Mouse (Mus musculus): ENCODE results near the gene Mrto4. TPM values are rescaled to one million over a fixed set of nuclear protein-coding genes. Genes with fewer than 3 reads are reported as not detected.
A peak's percentile ranks its signal among the peaks of the same experiment; 100 is the strongest.

The Mrto4 gene
- total RNA-seq, 2 experiments from 2014 or later, result 32.4 to 33.0 TPM

DNA sequence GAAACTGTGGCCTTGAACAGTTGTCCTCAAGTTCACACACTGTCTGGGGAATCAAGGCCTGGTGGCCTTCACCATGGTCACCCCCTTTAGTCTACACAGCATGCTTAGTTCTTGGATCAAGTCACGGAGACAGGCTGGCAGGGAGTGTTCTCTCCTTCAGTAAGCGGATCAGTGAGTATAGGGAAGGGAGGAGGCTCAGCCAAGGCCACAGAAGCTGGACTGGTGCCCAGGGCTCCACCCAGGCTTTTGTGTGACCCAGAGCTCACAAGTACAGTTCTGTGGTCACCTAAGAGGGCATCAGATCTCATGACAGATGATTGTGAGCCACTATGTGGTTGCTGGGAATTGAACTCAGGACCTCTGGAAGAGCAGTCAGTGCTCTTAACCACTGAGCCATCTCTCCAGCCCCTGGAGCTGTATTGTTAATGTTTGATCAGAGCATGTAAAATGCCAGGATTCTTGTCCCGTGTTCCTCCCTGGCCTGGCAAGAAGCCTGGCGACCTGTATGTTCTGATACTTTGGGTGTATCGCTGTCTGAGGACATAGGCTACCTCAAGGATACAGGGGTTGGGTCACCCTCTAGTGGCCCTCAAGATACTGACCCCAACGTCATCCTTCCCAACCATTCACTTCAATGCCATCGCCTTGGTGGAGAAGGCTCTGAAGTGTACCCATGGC is 10.7 kb downstream of the Mrto4 start:
- intact Hi-C loops (cut with DNase I), result no loop called here
- no peak for DNase-seq

DNA sequence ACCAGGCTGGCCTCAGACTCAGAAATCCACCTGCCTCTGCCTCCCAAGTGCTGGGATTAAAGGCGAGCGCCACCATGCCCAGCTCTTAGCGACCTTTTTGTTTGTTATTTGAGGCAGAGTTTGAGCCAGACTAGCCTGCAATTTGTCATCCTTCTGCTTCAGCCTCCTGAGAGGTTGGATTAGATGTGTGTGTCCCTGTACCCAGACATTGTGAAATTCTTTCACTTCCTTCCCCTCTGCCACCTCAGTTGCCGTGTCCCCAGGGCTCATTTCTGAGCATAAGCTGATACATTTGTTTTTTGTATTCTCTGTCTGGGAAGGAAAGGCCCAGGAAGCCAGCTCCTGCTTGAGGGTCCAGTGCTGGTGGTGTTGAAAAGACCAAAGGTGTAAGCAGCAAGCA is 11.5 kb downstream of the Mrto4 start:
- intact Hi-C loops (cut with DNase I), result no loop called here

GRCm38 (mm10) chr4:139338145-139338544 is 14.2 kb downstream of the Mrto4 start:
- no peak for DNase-seq
- intact Hi-C loops (cut with DNase I), result loop anchor here (5.0 kb wide), 1 partner anchor 41 kb away; no protein-coding TSS in a partner anchor

More for the DNA sequence above, 11.5 kb downstream of the Mrto4 start:
- no peak for DNase-seq

DNA sequence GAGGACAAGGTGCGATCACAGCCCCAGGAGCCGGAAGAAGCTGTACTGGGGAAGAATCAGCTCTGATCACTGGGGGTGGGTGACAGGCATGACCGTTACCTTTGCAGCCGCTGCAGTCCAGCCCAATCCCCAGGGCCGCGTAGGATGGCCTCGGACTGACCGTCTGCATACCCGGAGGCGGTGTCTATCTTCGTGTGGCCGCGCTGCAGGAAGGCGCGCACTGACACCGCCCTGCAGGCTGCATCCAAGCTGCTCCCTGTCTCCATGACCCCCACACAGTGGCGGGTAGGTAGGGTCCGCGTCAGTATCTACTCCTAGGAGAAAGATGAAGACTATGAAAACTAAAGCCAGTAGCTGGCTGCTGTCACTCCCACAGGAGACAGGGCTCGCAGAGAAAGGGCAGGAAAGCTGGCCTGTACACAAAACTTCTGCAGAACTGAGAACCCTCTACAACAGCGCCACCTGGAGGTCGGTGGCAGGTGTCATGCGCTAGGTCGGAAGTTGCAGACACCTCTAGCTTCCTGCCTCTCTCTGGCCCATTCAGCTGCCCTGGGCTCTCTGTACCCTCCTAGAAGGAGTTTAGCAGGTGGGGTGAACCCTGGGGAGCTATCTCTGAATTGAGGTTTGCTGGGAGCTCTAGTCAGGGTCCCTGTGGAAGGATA is 15.4 kb downstream of the Mrto4 start:
- intact Hi-C loops (cut with DNase I), result loop anchor here (2.0 to 5.0 kb wide), 2 partner anchors 40 to 254 kb away; no protein-coding TSS in a partner anchor
- peak; percentile 56 to 70 for DNase-seq

DNA sequence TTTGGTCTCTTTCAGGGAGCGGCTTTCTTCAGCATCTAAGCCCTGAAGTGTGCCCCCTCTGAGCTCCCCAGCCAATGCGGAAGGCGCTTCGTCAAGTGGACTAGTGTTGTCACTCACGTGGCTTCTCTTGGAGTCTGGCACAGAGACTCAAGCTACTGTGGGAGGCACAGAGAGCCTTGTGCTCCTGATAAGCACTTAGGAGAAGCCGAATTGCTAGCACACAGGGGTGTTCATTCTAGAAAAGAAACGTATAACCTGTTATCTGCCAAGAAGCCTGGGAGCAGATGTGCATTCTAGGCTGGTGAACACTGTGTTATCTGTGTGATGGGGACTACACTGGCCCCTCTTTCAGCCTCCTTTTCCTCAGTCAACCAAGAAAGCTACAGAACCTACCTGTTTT is 16.9 kb downstream of the Mrto4 start:
- intact Hi-C loops (cut with DNase I), result loop anchor here (5.0 kb wide), 1 partner anchor 38 kb away; no protein-coding TSS in a partner anchor
- DNase-seq, result no peak

GRCm38 (mm10) chr4:139334631-139335295 is 17.6 kb downstream of the Mrto4 start:
- no peak for DNase-seq
- intact Hi-C loops (cut with DNase I), result loop anchor here (5.0 kb wide), 1 partner anchor 37 kb away; no protein-coding TSS in a partner anchor

- DNase-seq, result peak; percentile 32 to 53
- intact Hi-C loops (cut with DNase I), result no loop called here
Measured at GRCm38 (mm10) chr4:139330605-139331004, 21.8 kb downstream of the Mrto4 start.

GRCm38 (mm10) chr4:139319740-139320139 is 32.6 kb downstream of the Mrto4 start:
- intact Hi-C loops (cut with DNase I), result no loop called here
- DNase-seq, result no peak

- no peak for DNase-seq
- intact Hi-C loops (cut with DNase I), result no loop called here
Measured at GRCm38 (mm10) chr4:139318449-139318848, 33.9 kb downstream of the Mrto4 start.

GRCm38 (mm10) chr4:139312632-139313031 is 39.7 kb downstream of the Mrto4 start:
- intact Hi-C loops (cut with DNase I), result no loop called here
- no peak for DNase-seq

GRCm38 (mm10) chr4:139311707-139312106 is 40.7 kb downstream of the Mrto4 start:
- intact Hi-C loops (cut with DNase I), result no loop called here
- DNase-seq, result no peak

GRCm38 (mm10) chr4:139310899-139311701 is 41.3 kb downstream of the Mrto4 start:
- intact Hi-C loops (cut with DNase I), result no loop called here
- no peak for DNase-seq

GRCm38 (mm10) chr4:139310171-139310898 is 42.0 kb downstream of the Mrto4 start, which contains the start of the genes Pqlc2 and Akr7a5:
TSS of gene Pqlc2 (minus strand) at chr4:139310708.
TSS of gene Akr7a5 (plus strand) at chr4:139310744.
- intact Hi-C loops (cut with DNase I), result no loop called here
- peak; percentile 97 to 100 for DNase-seq

DNA sequence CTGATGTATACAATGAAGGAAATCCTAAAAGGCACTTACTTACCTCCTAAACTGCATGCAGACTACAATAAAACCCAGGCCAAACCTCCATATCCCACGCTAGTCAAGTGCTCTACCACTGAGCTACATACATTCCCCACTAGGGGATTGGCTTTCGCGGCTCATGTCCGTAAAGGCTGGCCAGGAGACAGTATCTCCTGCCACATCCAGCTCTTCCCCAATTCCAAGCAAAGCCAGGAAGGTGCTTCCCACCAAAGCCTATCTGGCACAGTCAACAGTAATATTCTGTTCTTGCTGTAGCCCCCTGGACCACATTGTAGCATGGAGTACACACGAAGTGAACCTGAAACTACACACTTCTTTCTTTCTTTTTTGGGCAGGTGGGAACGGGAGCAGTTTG is 42.7 kb downstream of the Mrto4 start:
- no peak for DNase-seq
- intact Hi-C loops (cut with DNase I), result no loop called here

- no peak for DNase-seq
- intact Hi-C loops (cut with DNase I), result no loop called here
Measured at GRCm38 (mm10) chr4:139307916-139308315, 44.5 kb downstream of the Mrto4 start.

- intact Hi-C loops (cut with DNase I), result no loop called here
Measured at GRCm38 (mm10) chr4:139305521-139305920, 46.9 kb downstream of the Mrto4 start.

DNA sequence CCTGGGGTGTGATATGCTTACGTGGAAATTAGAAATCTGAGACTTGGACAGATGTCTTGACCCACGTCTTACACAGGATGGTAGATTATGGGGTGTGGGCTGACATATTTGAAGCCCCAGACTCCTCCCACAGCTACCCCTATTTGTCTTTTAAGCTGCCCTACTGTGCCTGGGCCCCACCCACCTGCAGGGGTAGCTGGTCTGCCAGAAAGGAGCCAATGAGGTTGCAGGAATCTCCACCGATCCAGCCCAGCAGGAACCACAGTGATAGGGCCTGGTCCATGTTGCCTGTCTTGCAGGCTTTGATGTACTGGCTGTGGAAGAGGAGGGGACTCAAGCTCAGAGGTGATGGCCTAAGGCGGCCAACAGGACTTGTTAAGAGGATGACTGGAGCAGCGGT is 50.1 kb downstream of the Mrto4 start:
- intact Hi-C loops (cut with DNase I), result no loop called here
- DNase-seq, result no peak

More at GRCm38 (mm10) chr4:139305521-139305920, 46.9 kb downstream of the Mrto4 start:
- no peak for DNase-seq

DNA sequence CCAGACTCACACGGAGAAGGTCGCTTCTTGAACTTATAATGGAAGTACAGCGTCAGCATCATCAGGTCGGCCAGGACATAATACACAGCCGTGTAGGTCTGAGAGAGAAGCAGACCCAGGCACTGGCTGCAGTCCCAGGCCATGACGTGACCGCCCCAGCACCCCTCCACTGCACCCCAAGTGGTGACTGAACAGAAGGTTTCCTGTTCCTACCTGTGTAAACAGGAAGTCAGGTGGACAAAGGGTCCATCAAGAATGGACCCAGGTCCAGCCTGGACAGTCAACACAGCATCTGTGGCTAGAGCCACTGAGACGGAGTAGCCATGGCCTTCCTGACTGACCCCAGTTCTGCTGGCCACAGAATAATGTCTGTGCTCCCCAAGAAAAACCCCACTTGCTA is 50.6 kb downstream of the Mrto4 start:
- intact Hi-C loops (cut with DNase I), result no loop called here
- no peak for DNase-seq

DNA sequence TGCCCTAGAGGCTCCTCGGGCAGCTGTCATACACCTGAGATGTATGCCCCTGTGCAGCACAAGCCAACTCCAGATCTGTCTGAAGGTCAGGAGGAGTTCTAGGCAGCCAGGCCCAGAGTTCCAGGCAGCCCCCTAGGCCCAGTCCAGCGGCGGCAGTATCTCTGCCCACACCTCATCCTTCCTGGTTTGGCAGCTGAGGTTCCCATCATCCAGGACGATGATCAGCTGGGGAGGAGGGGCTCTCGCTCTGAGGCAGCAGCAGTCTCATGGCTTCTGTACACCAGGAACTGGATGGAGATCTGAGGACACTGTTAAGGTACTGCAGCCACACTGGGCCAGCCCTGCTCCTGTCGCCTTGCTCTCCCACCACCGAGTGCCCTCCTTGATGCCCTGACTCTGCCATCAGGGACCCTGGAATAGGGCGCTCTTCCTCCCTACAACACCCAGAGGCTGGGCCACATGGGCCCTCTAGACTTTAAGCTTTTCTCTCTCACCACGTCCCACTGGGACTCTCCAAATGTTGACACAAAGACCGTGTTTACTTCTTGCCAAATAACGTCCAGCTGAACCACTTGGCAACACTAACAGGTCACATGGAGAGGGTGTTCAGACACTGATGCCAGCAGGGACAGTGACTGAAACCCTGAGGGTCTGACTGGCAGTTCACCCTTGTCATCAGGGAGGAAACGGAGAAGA is 53.6 kb downstream of the Mrto4 start:
- DNase-seq, result no peak
- intact Hi-C loops (cut with DNase I), result loop anchor here (5.0 kb wide), 1 partner anchor 38 kb away; no protein-coding TSS in a partner anchor
